Mouse (Mus musculus): ENCODE results near the gene Fnbp1. TPM values are rescaled to one million over a fixed set of nuclear protein-coding genes. Genes with fewer than 3 reads are reported as not detected.

Gene Fnbp1
- polyA plus RNA-seq, 1 experiment from 2014 or later = 21.1 TPM

DNA sequence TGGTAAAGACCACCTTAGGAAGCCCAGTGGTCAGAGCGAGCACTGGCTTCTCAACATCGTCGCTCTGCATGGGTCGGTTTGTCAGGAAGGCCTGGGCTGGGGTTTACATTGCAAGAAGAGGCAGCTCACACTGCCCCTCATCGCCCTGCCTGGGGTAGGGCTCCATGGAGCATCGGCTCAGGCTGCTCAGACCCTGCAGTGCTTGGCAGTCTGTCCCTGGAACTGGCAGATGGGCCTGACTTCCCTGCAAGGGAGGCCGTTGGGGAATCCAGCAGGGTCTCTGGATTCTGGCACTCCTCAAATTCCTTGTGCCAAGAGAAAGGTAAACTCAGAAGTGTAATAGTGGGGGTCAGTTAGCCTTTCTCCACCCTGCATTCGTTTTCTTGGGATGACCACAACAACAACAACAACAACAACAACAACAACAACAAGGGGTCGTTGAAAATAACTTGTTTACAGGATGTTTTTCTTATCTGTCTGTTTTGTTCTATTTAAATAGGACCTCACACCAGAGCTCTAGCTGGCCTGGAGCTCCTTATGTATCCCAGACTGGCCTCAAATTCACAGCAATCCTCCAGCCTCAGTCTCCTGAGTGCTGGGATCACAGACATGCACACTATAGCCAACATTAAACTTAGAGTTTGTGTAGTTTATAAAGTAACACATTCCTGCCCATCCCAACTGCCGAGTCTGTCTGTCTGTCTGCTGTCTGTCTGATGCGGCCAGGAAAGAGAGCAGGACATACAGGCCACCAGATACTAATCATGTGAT lies 75.6 kb downstream of the Fnbp1 start:
- Histone ChIP-seq H3K4me3 (ENCODE audit: low read depth, low read length) (no peak overlapping the region), H3K9ac (no peak overlapping the region), H3K36me3 (ENCODE audit: insufficient read depth) (0 out of 2 replicates have a peak, but pooled peaks cover 3% of the 10 kb centered on the region), H3K27ac (ENCODE audit: low read depth) (no peak overlapping the region), H3K9me3 (ENCODE audit: low read depth, low read length) (no peaks in the 10 kb centered on the region), H3K4me1 (ENCODE audit: insufficient read depth) (peaks cover 4% of the 10 kb centered on the region), H3K4me2 (no peak overlapping the region), H3K27me3 (ENCODE audit: insufficient read depth, low read length) (no peaks in the 10 kb centered on the region)
- DNase-seq (no peak), ATAC-seq (ENCODE audit: insufficient read depth) (no peak)
- no peak for TF ChIP-seq CTCF (IDR thresholded peaks at IDR 0.05; ENCODE audit: low read depth)
- 78% methylated on average over 11 of the region's 11 CpGs for WGBS

DNA sequence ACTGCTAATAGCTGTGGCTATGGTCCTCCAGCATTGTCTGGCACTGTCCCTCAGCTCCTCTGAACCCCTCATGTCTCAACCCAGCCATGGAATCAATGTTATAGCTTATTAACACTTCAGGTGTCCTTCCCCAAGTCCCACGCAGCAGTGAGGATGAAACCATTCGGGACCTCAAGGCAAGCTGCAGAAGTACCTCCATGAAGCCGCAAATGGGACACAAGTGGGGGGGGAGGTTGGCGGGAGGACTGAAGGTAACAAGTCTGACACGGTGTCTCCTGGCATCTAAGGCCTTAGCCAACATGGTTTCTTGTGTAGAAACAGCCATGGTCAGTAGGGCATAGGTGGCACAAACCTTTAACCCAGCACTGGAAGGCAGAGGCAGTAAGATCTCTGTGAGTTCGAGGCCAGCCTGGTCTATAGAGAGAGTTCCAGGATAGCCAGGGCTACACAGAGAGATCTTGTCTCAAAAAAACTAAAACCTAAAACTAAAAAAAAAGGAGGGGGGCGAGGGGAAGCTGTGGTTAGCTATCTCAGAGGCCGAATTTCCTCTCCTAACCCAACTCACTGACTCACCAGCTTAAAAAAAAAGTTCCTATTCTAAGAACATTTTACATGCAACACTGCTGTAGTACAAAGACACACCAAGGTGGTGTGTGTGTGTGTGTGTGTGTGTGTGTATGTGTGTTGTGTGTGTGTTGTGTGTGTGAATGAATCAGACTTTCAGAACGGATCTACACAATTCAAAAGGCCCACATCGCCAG lies 79.8 kb downstream of the Fnbp1 start:
- TF ChIP-seq CTCF (IDR thresholded peaks at IDR 0.05; ENCODE audit: low read depth) = no peak
- no peak for ATAC-seq (ENCODE audit: insufficient read depth)
- H3K9me3 ChIP-seq (ENCODE audit: low read depth, low read length) = no peaks in the 10 kb centered on the region
- H3K4me2 ChIP-seq = no peak overlapping the region
- H3K4me3 ChIP-seq (ENCODE audit: low read depth, low read length) = no peak overlapping the region
- no peak for DNase-seq
- H3K36me3 ChIP-seq (ENCODE audit: insufficient read depth) = peaks cover 16% of the 10 kb centered on the region; the same call in 1 of the 2 replicates
- H3K4me1 ChIP-seq (ENCODE audit: insufficient read depth) = no peaks in the 10 kb centered on the region
- WGBS = 83% methylated on average over 10 of the region's 10 CpGs
- H3K27me3 ChIP-seq (ENCODE audit: insufficient read depth, low read length) = no peaks in the 10 kb centered on the region
- no peak overlapping the region for H3K9ac ChIP-seq
- H3K27ac ChIP-seq (ENCODE audit: low read depth) = no peak overlapping the region

GRCm38 (mm10) chr2:31060787-31061730 lies 80.7 kb downstream of the Fnbp1 start:
- no peak for TF ChIP-seq CTCF (IDR thresholded peaks at IDR 0.05; ENCODE audit: low read depth)
- Histone ChIP-seq H3K27ac (ENCODE audit: low read depth) (no peak overlapping the region), H3K36me3 (ENCODE audit: insufficient read depth) (peaks cover 26% of the 10 kb centered on the region; the same call in 1 of the 2 replicates)

DNA sequence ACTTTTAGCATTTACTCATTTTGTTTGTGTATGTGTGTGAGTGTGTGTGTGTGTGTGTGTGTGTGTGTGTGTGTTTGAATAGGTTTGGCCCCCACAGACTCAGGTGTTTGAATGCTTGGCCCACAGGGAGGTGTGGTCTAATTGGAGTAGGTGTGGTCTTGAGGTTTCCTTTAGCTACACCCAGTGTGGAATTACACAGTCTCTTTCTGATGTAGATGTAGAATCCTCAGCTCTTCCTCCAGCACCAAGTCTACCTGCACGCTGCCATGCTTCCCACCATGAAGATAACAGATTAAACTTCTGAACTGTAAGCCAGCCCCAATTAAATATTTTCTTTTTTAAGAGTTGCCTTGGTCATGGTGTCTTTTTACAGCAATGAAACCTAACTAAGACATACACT lies 81.5 kb downstream of the Fnbp1 start:
- Histone ChIP-seq H3K36me3 (ENCODE audit: insufficient read depth) (peaks cover 33% of the 10 kb centered on the region; the same call in 1 of the 2 replicates), H3K4me1 (ENCODE audit: insufficient read depth) (no peaks in the 10 kb centered on the region), H3K27me3 (ENCODE audit: insufficient read depth, low read length) (no peaks in the 10 kb centered on the region), H3K9me3 (ENCODE audit: low read depth, low read length) (no peaks in the 10 kb centered on the region), H3K9ac (no peak overlapping the region), H3K4me3 (ENCODE audit: low read depth, low read length) (no peak overlapping the region), H3K4me2 (no peak overlapping the region), H3K27ac (ENCODE audit: low read depth) (no peak overlapping the region)
- TF ChIP-seq CTCF (IDR thresholded peaks at IDR 0.05; ENCODE audit: low read depth) = no peak
- WGBS = 90% methylated on average over 1 of the region's 1 CpGs
- DNase-seq (no peak), ATAC-seq (ENCODE audit: insufficient read depth) (no peak)

More at GRCm38 (mm10) chr2:31060787-31061730, 80.7 kb downstream of the Fnbp1 start:
- 83% methylated on average over 28 of the region's 28 CpGs for WGBS
- Histone ChIP-seq H3K9ac (no peak overlapping the region), H3K27me3 (ENCODE audit: insufficient read depth, low read length) (no peaks in the 10 kb centered on the region), H3K4me1 (ENCODE audit: insufficient read depth) (no peaks in the 10 kb centered on the region), H3K9me3 (ENCODE audit: low read depth, low read length) (no peaks in the 10 kb centered on the region), H3K4me3 (ENCODE audit: low read depth, low read length) (no peak overlapping the region), H3K4me2 (no peak overlapping the region)
- ATAC-seq (ENCODE audit: insufficient read depth) (no peak), DNase-seq (no peak)

- DNase-seq (no peak), ATAC-seq (ENCODE audit: insufficient read depth) (no peak)
- 84% methylated on average over 4 of the region's 4 CpGs for WGBS
- H3K27me3 ChIP-seq (ENCODE audit: insufficient read depth, low read length) = no peaks in the 10 kb centered on the region
- no peak overlapping the region for H3K9ac ChIP-seq
- no peak overlapping the region for H3K27ac ChIP-seq (ENCODE audit: low read depth)
- H3K36me3 ChIP-seq (ENCODE audit: insufficient read depth) = peaks cover 46% of the 10 kb centered on the region
- no peaks in the 10 kb centered on the region for H3K9me3 ChIP-seq (ENCODE audit: low read depth, low read length)
- TF ChIP-seq CTCF (IDR thresholded peaks at IDR 0.05; ENCODE audit: low read depth) = no peak
- H3K4me2 ChIP-seq = no peak overlapping the region
- H3K4me3 ChIP-seq (ENCODE audit: low read depth, low read length) = no peak overlapping the region
- no peaks in the 10 kb centered on the region for H3K4me1 ChIP-seq (ENCODE audit: insufficient read depth)
Observed at GRCm38 (mm10) chr2:31058443-31058842, 83.4 kb downstream of the Fnbp1 start.

GRCm38 (mm10) chr2:31057549-31058177 lies 84.1 kb downstream of the Fnbp1 start:
- H3K4me1 ChIP-seq (ENCODE audit: insufficient read depth) = no peaks in the 10 kb centered on the region
- DNase-seq (no peak), ATAC-seq (ENCODE audit: insufficient read depth) (no peak)
- H3K4me3 ChIP-seq (ENCODE audit: low read depth, low read length) = no peak overlapping the region
- H3K9me3 ChIP-seq (ENCODE audit: low read depth, low read length) = no peaks in the 10 kb centered on the region
- H3K27ac ChIP-seq (ENCODE audit: low read depth) = no peak overlapping the region
- no peaks in the 10 kb centered on the region for H3K27me3 ChIP-seq (ENCODE audit: insufficient read depth, low read length)
- H3K9ac ChIP-seq = no peak overlapping the region
- TF ChIP-seq CTCF (IDR thresholded peaks at IDR 0.05; ENCODE audit: low read depth) = no peak
- H3K36me3 ChIP-seq (ENCODE audit: insufficient read depth) = peaks cover 47% of the 10 kb centered on the region
- 74% methylated on average over 6 of the region's 6 CpGs for WGBS
- no peak overlapping the region for H3K4me2 ChIP-seq
